Mouse (Mus musculus) ES-E14 (cell line): ENCODE measurements around the gene Prg2.

Experiments used
- CHD2 ChIP-seq: IDR thresholded peaks from 2 replicates; pipeline ENCODE4 v1.6.1; 2014; ENCODE audit warnings: mild to moderate bottlenecking, low read depth, low read length, inconsistent platforms
- HCFC1 ChIP-seq: IDR thresholded peaks from 2 replicates; pipeline ENCODE4 v1.6.1; 2012; ENCODE audit warnings: low read length, inconsistent platforms, borderline replicate concordance; ENCODE audit not compliant: insufficient read depth
- MAFK ChIP-seq: IDR thresholded peaks from 2 replicates; pipeline ENCODE4 v1.6.1; 2014; ENCODE audit warnings: mild to moderate bottlenecking, low read depth, low read length, inconsistent platforms; ENCODE audit not compliant: insufficient read depth
- ZC3H11A ChIP-seq: IDR thresholded peaks from 2 replicates; pipeline ENCODE4 v1.6.1; 2012; ENCODE audit warnings: low read depth, mild to moderate bottlenecking, inconsistent platforms, low read length, borderline replicate concordance

- TF ChIP-seq MAFK (no peak), CHD2 (no peak), HCFC1 (no peak), ZC3H11A (no peak)
Observed at GRCm38 (mm10) chr2:85027281-85027680, 47.0 kb downstream of the Prg2 start.
